Mouse (Mus musculus): ENCODE measurements around the gene Aoc2. TPM values are rescaled to one million over a fixed set of nuclear protein-coding genes. Genes with fewer than 3 reads are reported as not detected.

Aoc2 gene
- polyA plus RNA-seq, 1 experiment from 2014 or later, result 2.0 TPM

DNA sequence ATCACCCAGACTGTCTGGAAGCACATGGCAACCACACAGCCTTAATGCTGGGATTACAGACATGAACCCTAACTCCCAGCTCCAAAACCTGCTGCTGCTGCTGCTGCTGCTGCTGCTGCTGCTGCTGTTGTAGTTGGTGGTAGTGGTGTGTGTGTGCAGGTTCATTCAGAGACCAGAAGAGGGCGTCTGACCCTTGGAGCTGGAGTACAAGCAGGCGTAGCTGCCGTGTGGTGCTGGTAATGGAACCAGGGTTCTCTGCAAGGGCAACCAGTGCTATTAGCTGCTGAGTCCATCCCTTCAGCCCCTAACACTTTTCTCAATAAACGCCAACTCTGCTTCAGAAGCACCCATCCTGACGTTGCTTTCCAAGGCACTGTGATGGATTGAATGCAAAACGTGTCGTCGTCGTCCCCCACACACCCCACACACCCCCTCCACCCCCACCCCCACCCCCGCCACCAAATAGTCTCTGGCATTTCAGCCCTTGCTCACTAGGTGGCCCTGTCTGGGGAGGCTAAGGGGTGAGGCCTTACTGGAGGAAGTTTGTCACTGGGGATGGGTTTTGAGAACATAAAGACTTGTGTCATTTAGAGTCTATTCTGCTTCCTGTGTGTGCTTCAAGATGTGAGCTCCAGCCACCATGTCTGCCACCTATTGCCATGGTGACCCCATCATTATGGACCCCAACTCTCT is 22.4 kb downstream of the Aoc2 start:
- Histone ChIP-seq H3K9me3 (no peaks in the 10 kb centered on the region), H3K4me3 (no peak overlapping the region), H3K27me3 (no peaks in the 10 kb centered on the region), H3K4me2 (no peak overlapping the region), H3K9ac (no peak overlapping the region), H3K4me1 (replicated peaks) (no peaks in the 10 kb centered on the region), H3K36me3 (no peaks in the 10 kb centered on the region), H3K27ac (replicated peaks) (no peak overlapping the region)
- WGBS, result 76% methylated on average over 10 of the region's 10 CpGs
- ATAC-seq (ENCODE audit: low read depth), result no peak

DNA sequence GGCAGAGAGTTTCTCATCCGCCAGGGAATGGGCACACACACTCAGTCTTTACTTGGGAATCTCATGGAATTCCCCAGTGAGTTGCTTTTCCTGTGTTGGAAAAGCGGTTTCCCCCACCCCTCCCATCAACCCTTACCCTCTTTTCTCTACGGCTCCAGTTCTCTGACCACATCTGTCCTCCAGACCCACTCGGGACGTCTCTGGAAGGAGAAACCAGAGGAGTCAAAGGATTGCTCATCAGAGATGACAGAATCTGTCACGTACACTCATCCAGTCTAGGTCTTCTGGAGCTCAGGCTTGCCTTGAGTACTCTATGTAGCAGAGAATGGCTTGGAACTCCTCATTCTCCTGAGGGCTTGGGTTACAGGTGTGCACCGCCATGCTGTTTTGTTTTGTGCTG is 23.9 kb downstream of the Aoc2 start:
- Histone ChIP-seq H3K27me3 (no peaks in the 10 kb centered on the region), H3K9ac (no peak overlapping the region), H3K9me3 (no peaks in the 10 kb centered on the region), H3K36me3 (no peaks in the 10 kb centered on the region), H3K27ac (replicated peaks) (no peak overlapping the region), H3K4me3 (no peak overlapping the region), H3K4me2 (no peak overlapping the region), H3K4me1 (replicated peaks) (no peaks in the 10 kb centered on the region)
- WGBS, result 70% methylated on average over 7 of the region's 7 CpGs
- ATAC-seq (ENCODE audit: low read depth), result no peak

DNA sequence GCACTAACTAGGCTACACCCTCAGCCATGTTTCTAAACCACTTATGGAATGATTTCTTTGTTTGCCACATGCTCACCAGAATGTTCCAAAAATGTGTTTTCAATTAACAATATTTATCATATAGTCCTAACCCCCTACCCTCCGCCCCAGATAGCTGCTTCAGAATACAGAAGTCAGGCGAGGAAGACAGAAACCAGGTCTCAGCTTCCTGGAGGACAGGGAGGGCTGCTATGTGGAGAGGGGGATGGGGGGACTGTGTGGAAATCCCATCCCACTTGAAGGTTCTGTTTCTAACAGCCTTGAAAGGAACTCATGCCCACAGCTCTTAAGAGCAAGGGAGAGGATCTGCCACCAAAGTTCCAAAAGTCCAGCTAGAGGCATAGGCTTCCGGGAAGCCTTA is 24.4 kb downstream of the Aoc2 start:
- Histone ChIP-seq H3K4me3 (no peak overlapping the region), H3K4me1 (replicated peaks) (no peaks in the 10 kb centered on the region), H3K9me3 (no peaks in the 10 kb centered on the region), H3K27ac (replicated peaks) (no peak overlapping the region), H3K36me3 (no peaks in the 10 kb centered on the region), H3K4me2 (no peak overlapping the region), H3K27me3 (no peaks in the 10 kb centered on the region), H3K9ac (no peak overlapping the region)
- 80% methylated on average over 3 of the region's 3 CpGs for WGBS
- no peak for ATAC-seq (ENCODE audit: low read depth)

DNA sequence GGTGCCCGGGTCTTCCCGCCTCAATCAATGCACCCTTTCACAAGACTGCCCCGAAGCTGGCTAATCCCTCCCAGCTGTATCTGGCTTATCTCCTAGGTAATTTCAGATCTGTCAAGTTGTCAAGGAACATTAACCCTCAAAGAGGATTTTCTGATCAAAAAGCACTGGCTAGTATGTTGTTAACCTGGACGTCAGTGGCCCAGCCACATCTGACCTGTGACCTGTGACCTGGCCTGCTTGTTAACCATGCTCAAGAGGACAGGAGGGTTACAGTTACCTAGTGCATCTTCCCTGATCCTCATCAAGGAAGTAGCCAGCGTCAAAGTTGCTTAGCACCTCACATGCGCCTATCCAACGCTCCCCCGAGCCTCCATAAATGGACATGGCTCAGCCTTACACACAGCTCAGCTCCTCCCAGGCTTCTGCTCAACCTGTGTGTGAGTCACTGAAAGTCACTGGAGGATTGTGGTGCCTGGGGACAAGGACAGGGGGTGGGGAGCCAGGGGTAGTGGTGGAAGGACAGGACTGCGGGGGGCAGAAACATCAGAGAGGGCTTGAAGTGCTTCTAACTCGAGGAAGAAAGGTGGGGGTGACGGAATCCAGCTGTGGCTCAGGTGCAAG is 26.3 kb downstream of the Aoc2 start:
- Histone ChIP-seq H3K4me2 (no peak overlapping the region), H3K4me1 (replicated peaks) (no peaks in the 10 kb centered on the region), H3K9me3 (no peaks in the 10 kb centered on the region), H3K36me3 (no peaks in the 10 kb centered on the region), H3K27ac (replicated peaks) (no peak overlapping the region), H3K4me3 (no peak overlapping the region), H3K27me3 (no peaks in the 10 kb centered on the region), H3K9ac (no peak overlapping the region)
- WGBS, result 74% methylated on average over 11 of the region's 11 CpGs
- no peak for ATAC-seq (ENCODE audit: low read depth)

DNA sequence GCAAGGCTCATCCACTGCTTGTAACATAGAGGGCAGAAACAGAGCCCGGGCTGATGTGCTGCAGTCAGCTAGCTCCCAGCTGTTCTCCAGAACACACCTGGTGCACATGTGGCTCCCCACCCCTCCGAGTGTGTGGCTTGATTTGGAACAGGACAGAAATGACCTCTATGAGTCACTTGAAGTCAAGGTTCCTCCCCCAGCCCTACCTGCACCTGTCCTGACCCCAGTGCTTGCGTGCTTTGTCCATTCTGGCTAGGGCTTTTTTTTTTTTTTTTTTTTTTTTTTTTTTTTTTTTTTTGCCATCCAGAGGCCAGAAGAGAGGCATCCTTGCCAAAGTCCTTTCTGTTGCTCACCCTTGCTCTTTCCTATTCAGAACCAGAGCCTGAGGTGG is 26.9 kb downstream of the Aoc2 start:
- H3K4me2 ChIP-seq, result no peak overlapping the region
- no peaks in the 10 kb centered on the region for H3K9me3 ChIP-seq
- no peaks in the 10 kb centered on the region for H3K36me3 ChIP-seq
- no peak overlapping the region for H3K27ac ChIP-seq (replicated peaks)
- H3K4me1 ChIP-seq (replicated peaks), result no peaks in the 10 kb centered on the region
- H3K27me3 ChIP-seq, result no peaks in the 10 kb centered on the region
- no peak for ATAC-seq (ENCODE audit: low read depth)
- WGBS, result 69% methylated on average over 3 of the region's 3 CpGs
- H3K9ac ChIP-seq, result no peak overlapping the region
- no peak overlapping the region for H3K4me3 ChIP-seq

DNA sequence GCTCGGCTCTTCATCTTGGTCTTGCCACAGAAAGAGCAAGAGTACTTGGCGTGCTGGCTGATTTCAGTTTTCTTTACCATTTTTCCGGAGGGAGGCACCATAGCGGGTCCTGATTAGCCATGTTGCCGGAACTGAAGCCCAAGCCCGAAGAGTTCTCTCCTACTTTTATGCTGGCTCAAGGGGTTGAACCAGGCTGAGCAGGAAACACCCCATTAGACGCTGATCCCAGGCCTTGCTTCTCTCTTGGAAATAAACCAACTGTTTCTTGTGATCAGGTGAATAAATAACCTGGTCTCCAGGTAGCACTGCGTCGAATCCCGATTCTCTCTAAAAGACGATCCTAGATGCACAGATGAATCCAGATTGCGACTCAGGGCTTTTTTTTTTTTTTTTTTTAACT is 28.6 kb downstream of the Aoc2 start:
- Histone ChIP-seq H3K27me3 (no peaks in the 10 kb centered on the region), H3K27ac (replicated peaks) (no peak overlapping the region), H3K4me1 (replicated peaks) (no peaks in the 10 kb centered on the region), H3K36me3 (no peaks in the 10 kb centered on the region), H3K9me3 (no peaks in the 10 kb centered on the region), H3K4me3 (no peak overlapping the region), H3K9ac (no peak overlapping the region), H3K4me2 (no peak overlapping the region)
- 90% methylated on average over 12 of the region's 12 CpGs for WGBS
- ATAC-seq (ENCODE audit: low read depth), result no peak

DNA sequence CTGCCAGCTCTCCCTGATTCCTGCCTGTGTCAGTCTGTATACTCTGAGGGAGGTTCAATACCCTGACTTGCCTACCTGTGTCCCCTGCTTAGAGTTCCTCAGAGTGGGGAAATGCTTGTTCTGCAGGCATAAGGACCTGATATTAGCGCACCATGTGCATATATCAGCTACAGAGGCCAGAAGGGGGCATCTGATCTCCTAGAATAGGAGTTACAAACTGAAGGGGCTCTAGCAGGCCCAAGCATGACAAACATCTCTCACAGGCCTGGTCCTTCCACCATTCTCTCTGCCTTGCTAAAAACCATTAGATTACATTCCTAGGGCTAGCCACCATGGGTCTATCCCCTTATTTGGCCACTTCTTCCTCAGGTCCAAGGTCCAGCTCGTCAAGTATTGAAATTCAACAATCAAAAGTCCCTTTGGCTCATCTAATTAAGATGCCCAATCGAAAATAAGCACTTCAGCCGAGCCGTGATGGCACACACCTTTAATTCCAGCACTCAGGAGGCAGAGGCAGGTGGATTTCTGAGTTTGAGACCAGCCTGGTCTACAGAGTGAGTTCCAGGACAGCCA is 29.7 kb downstream of the Aoc2 start:
- no peaks in the 10 kb centered on the region for H3K27me3 ChIP-seq
- no peaks in the 10 kb centered on the region for H3K36me3 ChIP-seq
- no peak for ATAC-seq (ENCODE audit: low read depth)
- no peak overlapping the region for H3K4me2 ChIP-seq
- H3K4me3 ChIP-seq, result no peak overlapping the region
- no peaks in the 10 kb centered on the region for H3K4me1 ChIP-seq (replicated peaks)
- H3K9ac ChIP-seq, result no peak overlapping the region
- no peaks in the 10 kb centered on the region for H3K9me3 ChIP-seq
- H3K27ac ChIP-seq (replicated peaks), result no peak overlapping the region
- 87% methylated on average over 5 of the region's 5 CpGs for WGBS

DNA sequence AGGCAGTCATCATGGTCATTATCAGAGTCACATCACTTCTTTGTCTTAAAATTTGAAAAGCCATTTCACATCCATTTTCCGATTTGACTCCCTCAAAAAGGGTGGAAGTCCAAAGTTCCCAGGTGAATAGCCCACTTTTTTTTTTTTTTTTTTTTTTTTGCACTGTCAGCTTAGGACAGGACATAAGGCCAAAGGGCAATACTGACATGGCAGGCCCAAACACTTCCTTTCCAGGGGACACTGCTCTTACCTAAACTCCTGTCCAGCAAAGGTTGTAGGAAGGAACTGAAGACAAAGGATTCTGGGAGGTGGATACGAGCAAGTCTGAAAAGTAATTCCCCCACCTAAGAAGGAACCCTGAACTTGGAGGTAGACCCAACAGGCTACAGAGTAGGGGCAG is 31.1 kb downstream of the Aoc2 start:
- WGBS, result 87% methylated on average over 2 of the region's 2 CpGs
- H3K27ac ChIP-seq (replicated peaks), result no peak overlapping the region
- H3K36me3 ChIP-seq, result no peaks in the 10 kb centered on the region
- H3K4me2 ChIP-seq, result no peak overlapping the region
- no peaks in the 10 kb centered on the region for H3K27me3 ChIP-seq
- ATAC-seq (ENCODE audit: low read depth), result no peak
- no peak overlapping the region for H3K9ac ChIP-seq
- H3K4me3 ChIP-seq, result no peak overlapping the region
- no peaks in the 10 kb centered on the region for H3K4me1 ChIP-seq (replicated peaks)
- H3K9me3 ChIP-seq, result no peaks in the 10 kb centered on the region

DNA sequence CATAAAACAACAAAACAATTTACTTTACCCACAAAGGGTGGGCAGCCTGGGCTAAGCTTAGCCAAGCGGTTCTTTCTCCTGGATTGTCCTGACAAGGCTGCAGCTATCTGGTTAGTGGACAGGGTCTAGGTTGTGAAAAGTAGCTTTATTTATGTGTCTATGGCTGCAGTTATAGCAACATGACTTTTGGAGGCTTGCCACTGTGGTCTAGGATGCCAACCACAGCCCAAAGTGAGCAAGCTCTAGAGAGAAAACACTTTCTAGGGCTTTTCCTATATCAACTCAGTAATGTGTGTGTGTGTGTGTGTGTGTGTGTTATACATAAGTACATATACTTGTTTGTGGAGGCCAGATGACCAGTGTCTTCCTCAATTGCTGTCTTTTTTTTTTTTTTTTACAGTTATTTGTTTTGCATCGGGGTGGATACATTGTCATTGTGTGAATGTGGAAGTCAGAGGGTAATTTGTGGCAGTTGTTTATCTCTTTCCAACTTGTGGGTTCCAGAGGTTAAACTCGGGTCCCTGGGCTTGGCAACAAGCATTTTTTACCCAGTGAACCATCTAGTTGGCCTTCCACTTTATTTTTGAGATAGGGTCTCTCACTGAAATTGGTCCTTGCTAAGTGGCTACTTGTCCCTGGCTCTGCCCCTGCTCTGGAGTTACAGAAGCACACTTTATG is 32.8 kb downstream of the Aoc2 start:
- ATAC-seq (ENCODE audit: low read depth), result no peak
- 83% methylated on average over 3 of the region's 3 CpGs for WGBS
- no peak overlapping the region for H3K9ac ChIP-seq
- H3K4me3 ChIP-seq, result no peak overlapping the region
- no peaks in the 10 kb centered on the region for H3K36me3 ChIP-seq
- H3K27ac ChIP-seq (replicated peaks), result no peak overlapping the region
- H3K27me3 ChIP-seq, result no peaks in the 10 kb centered on the region
- H3K4me2 ChIP-seq, result no peak overlapping the region
- H3K9me3 ChIP-seq, result no peaks in the 10 kb centered on the region
- H3K4me1 ChIP-seq (replicated peaks), result no peaks in the 10 kb centered on the region

DNA sequence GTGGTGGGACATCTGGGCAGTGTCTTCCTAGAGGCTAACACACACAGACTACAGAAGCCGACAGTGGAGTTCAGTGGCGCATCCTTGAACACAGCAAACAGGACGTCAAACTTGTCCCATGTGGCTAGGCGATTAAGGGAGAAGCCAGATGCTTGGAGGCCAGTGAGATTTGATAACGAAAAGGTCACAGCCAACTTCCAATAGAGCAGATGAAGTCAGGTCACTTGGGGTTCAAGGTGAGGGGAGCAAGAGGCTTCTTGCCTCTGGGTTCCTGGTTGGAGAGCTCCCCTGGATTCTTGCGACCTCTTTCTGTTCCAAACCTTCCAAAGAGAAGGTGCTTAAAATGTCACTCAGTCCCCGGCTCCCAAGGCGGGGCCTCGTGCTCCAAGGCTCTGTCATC is 34.9 kb downstream of the Aoc2 start:
- no peak overlapping the region for H3K9ac ChIP-seq
- no peaks in the 10 kb centered on the region for H3K4me1 ChIP-seq (replicated peaks)
- no peak for ATAC-seq (ENCODE audit: low read depth)
- no peak overlapping the region for H3K4me3 ChIP-seq
- H3K9me3 ChIP-seq, result no peaks in the 10 kb centered on the region
- WGBS, result 74% methylated on average over 9 of the region's 9 CpGs
- H3K4me2 ChIP-seq, result no peak overlapping the region
- no peaks in the 10 kb centered on the region for H3K27me3 ChIP-seq
- H3K27ac ChIP-seq (replicated peaks), result no peak overlapping the region
- no peaks in the 10 kb centered on the region for H3K36me3 ChIP-seq

DNA sequence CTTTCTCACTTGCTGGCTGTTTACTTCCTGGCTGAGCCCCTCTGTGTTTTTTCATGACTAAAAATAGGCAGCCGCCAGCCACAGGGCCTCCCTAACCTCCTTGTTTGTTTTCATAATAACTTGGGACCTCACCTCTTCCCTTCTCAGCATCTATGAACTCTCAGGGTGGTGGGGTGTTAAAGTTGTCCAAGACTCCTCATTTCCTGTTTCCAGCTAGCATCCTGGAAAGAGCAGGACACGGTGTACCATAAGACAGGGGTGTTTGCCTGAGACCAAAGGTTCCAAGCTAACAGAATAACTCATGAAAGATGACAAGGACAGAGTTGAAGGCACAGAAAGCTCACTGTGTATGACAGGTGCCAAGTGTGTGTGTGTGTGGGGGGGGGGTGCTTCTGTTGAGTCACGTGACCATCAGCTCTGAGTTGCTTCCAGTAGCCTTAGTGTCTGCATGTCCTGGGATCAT is 35.8 kb downstream of the Aoc2 start:
- Histone ChIP-seq H3K4me3 (no peak overlapping the region), H3K4me2 (no peak overlapping the region), H3K27me3 (no peaks in the 10 kb centered on the region), H3K36me3 (no peaks in the 10 kb centered on the region), H3K9ac (no peak overlapping the region), H3K9me3 (no peaks in the 10 kb centered on the region), H3K27ac (replicated peaks) (no peak overlapping the region), H3K4me1 (replicated peaks) (no peaks in the 10 kb centered on the region)
- ATAC-seq (ENCODE audit: low read depth), result no peak
- 77% methylated on average over 3 of the region's 3 CpGs for WGBS

DNA sequence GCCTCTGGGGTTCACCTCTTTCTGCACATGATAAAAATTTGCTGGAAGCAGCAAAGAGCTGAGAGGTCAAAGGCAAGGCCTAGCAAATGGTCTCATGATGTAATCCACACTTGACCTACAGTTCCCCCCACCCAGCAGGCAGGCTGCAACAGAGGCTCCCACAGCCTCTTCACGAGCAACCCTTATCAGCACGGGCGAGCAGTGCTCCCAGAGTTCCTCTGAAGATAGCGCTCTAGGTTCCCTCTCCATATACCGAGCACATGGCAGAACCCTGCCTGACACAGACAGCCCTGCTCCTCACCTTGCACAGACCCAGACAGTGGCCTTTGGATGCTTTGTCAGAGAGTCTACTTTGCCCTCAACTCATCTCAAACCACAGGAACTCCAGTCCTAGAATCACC is 39.7 kb downstream of the Aoc2 start:
- no peak for ATAC-seq (ENCODE audit: low read depth)
- Histone ChIP-seq H3K27me3 (no peaks in the 10 kb centered on the region), H3K9me3 (no peaks in the 10 kb centered on the region), H3K9ac (no peak overlapping the region), H3K27ac (replicated peaks) (no peak overlapping the region), H3K4me2 (no peak overlapping the region), H3K4me1 (replicated peaks) (no peaks in the 10 kb centered on the region), H3K36me3 (no peaks in the 10 kb centered on the region), H3K4me3 (no peak overlapping the region)
- WGBS, result 87% methylated on average over 5 of the region's 5 CpGs

Measured in neural tube, embryonic 13.5 days (tissue).